Mouse (Mus musculus) midbrain, embryonic 12.5 days (tissue): ENCODE measurements at regions not wholly inside any gene's neighbourhood (a gene's known extent, or its start where the extent isn't known, plus 50 kb on each side); places are given as distances from the start of the nearest gene placed in this dataset.

Experiments
- ATAC-seq: fragments of 200-750 bp; cut with Nextera tagmentation; 2 replicates; pipeline ENCODE4 v1.8.0; 2017; ENCODE audit warnings: low read depth, moderate TSS enrichment, moderate library complexity; ENCODE audit not compliant: low FRiP score
- H3K27ac ChIP-seq: fragments of 300-500 bp; sonication (generic); replicated peaks from 2 replicates; pipeline ENCODE4 v1.5.1; 2016; ENCODE audit warnings: mild to moderate bottlenecking
- H3K27me3 ChIP-seq: fragments of 300-500 bp; sonication (generic); 2 replicates; pipeline ENCODE4 v1.6.1; 2016; ENCODE audit warnings: mild to moderate bottlenecking
- H3K36me3 ChIP-seq: fragments of 300-500 bp; sonication (generic); 2 replicates; pipeline ENCODE4 v1.6.1; 2016
- H3K4me1 ChIP-seq: fragments of 300-500 bp; sonication (generic); 2 replicates; pipeline ENCODE4 v1.6.1; 2016
- H3K4me2 ChIP-seq: fragments of 300-500 bp; sonication (generic); replicated peaks from 2 replicates; pipeline ENCODE4 v1.6.1; 2016; ENCODE audit warnings: mild to moderate bottlenecking, moderate library complexity
- H3K4me3 ChIP-seq: fragments of 300-500 bp; sonication (generic); 2 replicates; pipeline ENCODE4 v1.5.1; 2016; ENCODE audit warnings: mild to moderate bottlenecking
- H3K9ac ChIP-seq: fragments of 300-500 bp; sonication (generic); replicated peaks from 2 replicates; pipeline ENCODE4 v1.6.1; 2016; ENCODE audit warnings: mild to moderate bottlenecking, moderate library complexity
- H3K9me3 ChIP-seq: fragments of 300-500 bp; sonication (generic); 2 replicates; pipeline ENCODE4 v1.6.1; 2016; ENCODE audit warnings: mild to moderate bottlenecking
- WGBS: fragments of 180-500 bp; shearing (Covaris S2); methylation state at CpG from one replicate; pipeline ENCODE4 v1.1.7; 2016; 5-methylcytosine and 5-hydroxymethylcytosine counted together

GRCm38 (mm10) chr17:49262394-49262793 is 165.8 kb upstream of the Mocs1 start:
- H3K9me3 ChIP-seq = no peaks in the 10 kb centered on the region
- no peaks in the 10 kb centered on the region for H3K4me1 ChIP-seq
- no peak overlapping the region for H3K4me3 ChIP-seq
- 73% methylated on average over 4 of the region's 4 CpGs for WGBS
- H3K36me3 ChIP-seq = no peaks in the 10 kb centered on the region
- H3K27ac ChIP-seq = no peak overlapping the region
- H3K4me2 ChIP-seq = no peak overlapping the region
- no peak for ATAC-seq
- H3K27me3 ChIP-seq = no peaks in the 10 kb centered on the region
- H3K9ac ChIP-seq = no peak overlapping the region

- WGBS = 82% methylated on average over 4 of the region's 4 CpGs
- no peaks in the 10 kb centered on the region for H3K4me1 ChIP-seq
- no peak for ATAC-seq
- H3K36me3 ChIP-seq = no peaks in the 10 kb centered on the region
- H3K4me2 ChIP-seq = no peak overlapping the region
- no peak overlapping the region for H3K27ac ChIP-seq
- H3K9ac ChIP-seq = no peak overlapping the region
- H3K9me3 ChIP-seq = no peaks in the 10 kb centered on the region
- no peaks in the 10 kb centered on the region for H3K27me3 ChIP-seq
- H3K4me3 ChIP-seq = no peak overlapping the region
These were observed 161.8 kb upstream of the Mocs1 start for GRCm38 (mm10) chr17:49266343-49266742.

GRCm38 (mm10) chr17:49269943-49270342 is 158.2 kb upstream of the Mocs1 start:
- Histone ChIP-seq H3K36me3 (no peaks in the 10 kb centered on the region), H3K4me1 (peaks cover 7% of the 10 kb centered on the region; the same call in 1 of the 2 replicates), H3K4me3 (no peak overlapping the region), H3K27me3 (no peaks in the 10 kb centered on the region), H3K9me3 (no peaks in the 10 kb centered on the region), H3K27ac (no peak overlapping the region), H3K4me2 (no peak overlapping the region), H3K9ac (no peak overlapping the region)
- 94% methylated on average over 7 of the region's 7 CpGs for WGBS
- ATAC-seq = no peak

- Histone ChIP-seq H3K9me3 (no peaks in the 10 kb centered on the region), H3K4me3 (no peak overlapping the region), H3K27me3 (no peaks in the 10 kb centered on the region), H3K9ac (no peak overlapping the region), H3K27ac (no peak overlapping the region), H3K4me2 (no peak overlapping the region), H3K36me3 (no peaks in the 10 kb centered on the region), H3K4me1 (peaks cover 7% of the 10 kb centered on the region; the same call in 1 of the 2 replicates)
- 82% methylated on average over 11 of the region's 11 CpGs for WGBS
- ATAC-seq = peak; percentile 62
These were observed 155.3 kb upstream of the Mocs1 start for GRCm38 (mm10) chr17:49272661-49273448.

- Histone ChIP-seq H3K4me2 (no peak overlapping the region), H3K9me3 (no peaks in the 10 kb centered on the region), H3K4me3 (no peak overlapping the region), H3K9ac (no peak overlapping the region), H3K36me3 (no peaks in the 10 kb centered on the region), H3K27ac (no peak overlapping the region), H3K4me1 (peaks cover 7% of the 10 kb centered on the region; the same call in 1 of the 2 replicates), H3K27me3 (no peaks in the 10 kb centered on the region)
- no peak for ATAC-seq
- 98% methylated on average over 3 of the region's 3 CpGs for WGBS
These were observed 153.2 kb upstream of the Mocs1 start for GRCm38 (mm10) chr17:49274936-49275335.

- no peak overlapping the region for H3K4me3 ChIP-seq
- no peak overlapping the region for H3K4me2 ChIP-seq
- 59% methylated on average over 2 of the region's 2 CpGs for WGBS
- ATAC-seq = no peak
- H3K9ac ChIP-seq = no peak overlapping the region
- H3K4me1 ChIP-seq = peaks cover 7% of the 10 kb centered on the region; the same call in 1 of the 2 replicates
- no peaks in the 10 kb centered on the region for H3K36me3 ChIP-seq
- no peaks in the 10 kb centered on the region for H3K9me3 ChIP-seq
- no peak overlapping the region for H3K27ac ChIP-seq
- no peaks in the 10 kb centered on the region for H3K27me3 ChIP-seq
These were observed 152.7 kb upstream of the Mocs1 start for GRCm38 (mm10) chr17:49275421-49275820.

GRCm38 (mm10) chr17:49275916-49276315 is 152.2 kb upstream of the Mocs1 start:
- Histone ChIP-seq H3K27me3 (no peaks in the 10 kb centered on the region), H3K27ac (no peak overlapping the region), H3K4me3 (no peak overlapping the region), H3K9me3 (no peaks in the 10 kb centered on the region), H3K4me1 (peaks cover 7% of the 10 kb centered on the region; the same call in 1 of the 2 replicates), H3K4me2 (no peak overlapping the region), H3K36me3 (no peaks in the 10 kb centered on the region), H3K9ac (no peak overlapping the region)
- 88% methylated on average over 2 of the region's 2 CpGs for WGBS
- no peak for ATAC-seq

- H3K27ac ChIP-seq = no peak overlapping the region
- H3K4me3 ChIP-seq = no peak overlapping the region
- no peak overlapping the region for H3K9ac ChIP-seq
- 88% methylated on average over 8 of the region's 8 CpGs for WGBS
- no peaks in the 10 kb centered on the region for H3K36me3 ChIP-seq
- no peak for ATAC-seq
- H3K9me3 ChIP-seq = no peaks in the 10 kb centered on the region
- no peak overlapping the region for H3K4me2 ChIP-seq
- H3K4me1 ChIP-seq = peaks cover 2% of the 10 kb centered on the region; the same call in 1 of the 2 replicates
- no peaks in the 10 kb centered on the region for H3K27me3 ChIP-seq
These were observed 149.6 kb upstream of the Mocs1 start for GRCm38 (mm10) chr17:49278541-49278940.

GRCm38 (mm10) chr17:49278973-49279727 is 149.0 kb upstream of the Mocs1 start:
- WGBS = 82% methylated on average over 10 of the region's 10 CpGs
- Histone ChIP-seq H3K27ac (no peak overlapping the region), H3K9me3 (no peaks in the 10 kb centered on the region), H3K9ac (no peak overlapping the region), H3K27me3 (no peaks in the 10 kb centered on the region), H3K36me3 (no peaks in the 10 kb centered on the region), H3K4me2 (no peak overlapping the region), H3K4me3 (no peak overlapping the region), H3K4me1 (no peaks in the 10 kb centered on the region)
- no peak for ATAC-seq

- no peaks in the 10 kb centered on the region for H3K36me3 ChIP-seq
- no peaks in the 10 kb centered on the region for H3K27me3 ChIP-seq
- no peaks in the 10 kb centered on the region for H3K9me3 ChIP-seq
- 90% methylated on average over 13 of the region's 13 CpGs for WGBS
- H3K27ac ChIP-seq = no peak overlapping the region
- ATAC-seq = no peak
- no peaks in the 10 kb centered on the region for H3K4me1 ChIP-seq
- no peak overlapping the region for H3K4me3 ChIP-seq
- H3K9ac ChIP-seq = no peak overlapping the region
- H3K4me2 ChIP-seq = no peak overlapping the region
These were observed 146.8 kb upstream of the Mocs1 start for GRCm38 (mm10) chr17:49281344-49281743.

- H3K4me2 ChIP-seq = no peak overlapping the region
- H3K4me1 ChIP-seq = no peaks in the 10 kb centered on the region
- no peak overlapping the region for H3K27ac ChIP-seq
- no peaks in the 10 kb centered on the region for H3K27me3 ChIP-seq
- H3K9me3 ChIP-seq = no peaks in the 10 kb centered on the region
- H3K9ac ChIP-seq = no peak overlapping the region
- H3K36me3 ChIP-seq = no peaks in the 10 kb centered on the region
- no peak for ATAC-seq
- no peak overlapping the region for H3K4me3 ChIP-seq
- 82% methylated on average over 10 of the region's 10 CpGs for WGBS
These were observed 145.7 kb upstream of the Mocs1 start for GRCm38 (mm10) chr17:49282498-49282897.

GRCm38 (mm10) chr17:49283491-49283890 is 144.7 kb upstream of the Mocs1 start:
- no peaks in the 10 kb centered on the region for H3K9me3 ChIP-seq
- H3K36me3 ChIP-seq = no peaks in the 10 kb centered on the region
- no peak overlapping the region for H3K9ac ChIP-seq
- no peak overlapping the region for H3K27ac ChIP-seq
- no peaks in the 10 kb centered on the region for H3K4me1 ChIP-seq
- 77% methylated on average over 5 of the region's 5 CpGs for WGBS
- H3K27me3 ChIP-seq = no peaks in the 10 kb centered on the region
- no peak for ATAC-seq
- no peak overlapping the region for H3K4me3 ChIP-seq
- H3K4me2 ChIP-seq = no peak overlapping the region
